Mouse (Mus musculus): ENCODE measurements around the gene 1700042G07Rik.

The 1700042G07Rik gene

GRCm38 (mm10) chr4:116162142-116162541 is 11.0 kb upstream of the 1700042G07Rik start:
- no peak for DNase-seq (ENCODE audit: low spot score)

- DNase-seq (ENCODE audit: low spot score): no peak
These were observed 8.2 kb upstream of the 1700042G07Rik start for GRCm38 (mm10) chr4:116164759-116165554.

- no peak for DNase-seq (ENCODE audit: low spot score)
These were observed 7.3 kb upstream of the 1700042G07Rik start for GRCm38 (mm10) chr4:116165708-116166407.

- no peak for DNase-seq (ENCODE audit: low spot score)
These were observed 5.8 kb upstream of the 1700042G07Rik start, which contains the start of gene Tspan1 for GRCm38 (mm10) chr4:116167404-116167803. TSS of gene Tspan1 (minus strand) at chr4:116167601.

- no peak for DNase-seq (ENCODE audit: low spot score)
These were observed 4.4 kb upstream of the 1700042G07Rik start for GRCm38 (mm10) chr4:116168617-116169352.

- no peak for DNase-seq (ENCODE audit: low spot score)
These were observed 3.9 kb upstream of the 1700042G07Rik start for GRCm38 (mm10) chr4:116169353-116169672.

- DNase-seq (ENCODE audit: low spot score): no peak
These were observed 580 bp downstream of the 1700042G07Rik start for GRCm38 (mm10) chr4:116173752-116174151.

GRCm38 (mm10) chr4:116174466-116175116 is 1.4 kb downstream of the 1700042G07Rik start:
- DNase-seq (ENCODE audit: low spot score): no peak

- DNase-seq (ENCODE audit: low spot score): no peak
These were observed 2.0 kb downstream of the 1700042G07Rik start for GRCm38 (mm10) chr4:116175136-116175535.

GRCm38 (mm10) chr4:116175711-116176542 is 2.8 kb downstream of the 1700042G07Rik start:
- no peak for DNase-seq (ENCODE audit: low spot score)

- no peak for DNase-seq (ENCODE audit: low spot score)
These were observed 3.4 kb downstream of the 1700042G07Rik start for GRCm38 (mm10) chr4:116176543-116176988.

GRCm38 (mm10) chr4:116177140-116177539 is 4.0 kb downstream of the 1700042G07Rik start:
- no peak for DNase-seq (ENCODE audit: low spot score)

GRCm38 (mm10) chr4:116182079-116182478 is 8.9 kb downstream of the 1700042G07Rik start:
- no peak for DNase-seq (ENCODE audit: low spot score)

GRCm38 (mm10) chr4:116182745-116183144 is 9.6 kb downstream of the 1700042G07Rik start:
- no peak for DNase-seq (ENCODE audit: low spot score)

GRCm38 (mm10) chr4:116185083-116185482 is 11.9 kb downstream of the 1700042G07Rik start:
- DNase-seq (ENCODE audit: low spot score): no peak

- DNase-seq (ENCODE audit: low spot score): no peak
These were observed 19.2 kb downstream of the 1700042G07Rik start for GRCm38 (mm10) chr4:116192286-116192835.

- DNase-seq (ENCODE audit: low spot score): no peak
These were observed 20.6 kb downstream of the 1700042G07Rik start for GRCm38 (mm10) chr4:116193583-116194383.

- no peak for DNase-seq (ENCODE audit: low spot score)
These were observed 25.2 kb downstream of the 1700042G07Rik start for GRCm38 (mm10) chr4:116198422-116198821.

- DNase-seq (ENCODE audit: low spot score): no peak
These were observed 31.2 kb downstream of the 1700042G07Rik start for GRCm38 (mm10) chr4:116204422-116204821.

- DNase-seq (ENCODE audit: low spot score): no peak
These were observed 33.4 kb downstream of the 1700042G07Rik start for GRCm38 (mm10) chr4:116206531-116206930.

Data from left cerebral cortex, adult 11 months (tissue).